Mouse (Mus musculus): ENCODE measurements around the gene Hint2.

Gene Hint2

GRCm38 (mm10) chr4:43656339-43657109 is at the start of gene Hint2:
TSS of gene Hint2 (minus strand) at chr4:43656466.
- in situ Hi-C loops (cut with MboI, MseI): no loop called here

- in situ Hi-C loops (cut with MboI, MseI): loop anchor here (5.0 kb wide), 1 partner anchor 74 kb away; the partner anchor contains the start of gene Npr2 (in 2 of the 2)
Measured at GRCm38 (mm10) chr4:43705991-43706390, 49.7 kb upstream of the Hint2 start.

- in situ Hi-C loops (cut with MboI, MseI): no loop called here
Measured at GRCm38 (mm10) chr4:43703851-43704250, 47.6 kb upstream of the Hint2 start.

- in situ Hi-C loops (cut with MboI, MseI): no loop called here
Measured at GRCm38 (mm10) chr4:43703439-43703838, 47.2 kb upstream of the Hint2 start.

- in situ Hi-C loops (cut with MboI, MseI): no loop called here
Measured at GRCm38 (mm10) chr4:43700707-43701106, 44.4 kb upstream of the Hint2 start, which contains the start of gene Olfr70. TSS of gene Olfr70 (minus strand) at chr4:43700807.

- in situ Hi-C loops (cut with MboI, MseI): no loop called here
Measured at GRCm38 (mm10) chr4:43696561-43696960, 40.3 kb upstream of the Hint2 start.

- in situ Hi-C loops (cut with MboI, MseI): no loop called here
Measured at GRCm38 (mm10) chr4:43695249-43695671, 39.0 kb upstream of the Hint2 start.

- in situ Hi-C loops (cut with MboI, MseI): loop anchor here in 1 of 2 experiments (5.0 kb wide), 1 partner anchor 88 kb away; no protein-coding TSS in a partner anchor
Measured at GRCm38 (mm10) chr4:43694439-43695248, 38.4 kb upstream of the Hint2 start.

GRCm38 (mm10) chr4:43693806-43694241 is 37.6 kb upstream of the Hint2 start:
- in situ Hi-C loops (cut with MboI, MseI): loop anchor here in 1 of 2 experiments (5.0 kb wide), 1 partner anchor 88 kb away; no protein-coding TSS in a partner anchor

- in situ Hi-C loops (cut with MboI, MseI): loop anchor here in 1 of 2 experiments (5.0 kb wide), 1 partner anchor 91 kb away; no protein-coding TSS in a partner anchor
Measured at GRCm38 (mm10) chr4:43691026-43691425, 34.8 kb upstream of the Hint2 start.

- in situ Hi-C loops (cut with MboI, MseI): loop anchor here in 1 of 2 experiments (5.0 kb wide), 1 partner anchor 92 kb away; no protein-coding TSS in a partner anchor
Measured at GRCm38 (mm10) chr4:43690021-43690420, 33.8 kb upstream of the Hint2 start.

- in situ Hi-C loops (cut with MboI, MseI): no loop called here
Measured at GRCm38 (mm10) chr4:43679416-43680043, 23.3 kb upstream of the Hint2 start.

GRCm38 (mm10) chr4:43678541-43678940 is 22.3 kb upstream of the Hint2 start:
- in situ Hi-C loops (cut with MboI, MseI): no loop called here

- in situ Hi-C loops (cut with MboI, MseI): no loop called here
Measured at GRCm38 (mm10) chr4:43675608-43676007, 19.3 kb upstream of the Hint2 start.

GRCm38 (mm10) chr4:43674974-43675373 is 18.7 kb upstream of the Hint2 start:
- in situ Hi-C loops (cut with MboI, MseI): no loop called here

GRCm38 (mm10) chr4:43673703-43674102 is 17.4 kb upstream of the Hint2 start:
- in situ Hi-C loops (cut with MboI, MseI): no loop called here

GRCm38 (mm10) chr4:43672070-43672469 is 15.8 kb upstream of the Hint2 start:
- in situ Hi-C loops (cut with MboI, MseI): no loop called here

- in situ Hi-C loops (cut with MboI, MseI): no loop called here
Measured at GRCm38 (mm10) chr4:43669428-43669794, 13.1 kb upstream of the Hint2 start.

GRCm38 (mm10) chr4:43668782-43669427 is 12.6 kb upstream of the Hint2 start, which contains the start of the genes Tmem8b and Fam221b:
TSS of gene Tmem8b (plus strand) at chr4:43668971.
TSS of gene Fam221b (minus strand) at chr4:43669145.
- in situ Hi-C loops (cut with MboI, MseI): no loop called here

GRCm38 (mm10) chr4:43666412-43666811 is 10.1 kb upstream of the Hint2 start:
- in situ Hi-C loops (cut with MboI, MseI): no loop called here

GRCm38 (mm10) chr4:43657146-43657545 is 880 bp upstream of the Hint2 start:
- in situ Hi-C loops (cut with MboI, MseI): no loop called here

All from T-helper 17 cell (primary cell).